Mouse (Mus musculus) limb, embryonic 15.5 days (tissue): Measurements from ENCODE around the gene Kbtbd2. TPM values are rescaled to one million over a fixed set of nuclear protein-coding genes. Genes with fewer than 3 reads are reported as not detected.

Experiments
- ATAC-seq: fragments of 200-750 bp; cut with Nextera tagmentation; 2 replicates; pipeline ENCODE4 v1.8.0; 2017; ENCODE audit warnings: low read depth, moderate TSS enrichment; ENCODE audit not compliant: insufficient number of reproducible peaks, low FRiP score, low TSS enrichment
- H3K27ac ChIP-seq: fragments of 300-500 bp; sonication (generic); 2 replicates; pipeline ENCODE4 v1.5.1; 2015; ENCODE audit warnings: moderate library complexity, mild to moderate bottlenecking, inconsistent platforms
- H3K27me3 ChIP-seq: fragments of 300-500 bp; sonication (generic); 2 replicates; pipeline ENCODE4 v1.6.1; 2015; ENCODE audit warnings: inconsistent platforms
- H3K36me3 ChIP-seq: fragments of 300-500 bp; sonication (generic); 2 replicates; pipeline ENCODE4 v1.6.1; 2015; ENCODE audit warnings: inconsistent platforms
- H3K4me1 ChIP-seq: fragments of 300-500 bp; sonication (generic); 2 replicates; pipeline ENCODE4 v1.6.1; 2015; ENCODE audit warnings: inconsistent platforms
- H3K4me2 ChIP-seq: fragments of 300-500 bp; sonication (generic); 2 replicates; pipeline ENCODE4 v1.6.1; 2015; ENCODE audit warnings: mild to moderate bottlenecking, inconsistent platforms
- H3K4me3 ChIP-seq: fragments of 300-500 bp; sonication (generic); 2 replicates; pipeline ENCODE4 v1.5.1; 2015; ENCODE audit warnings: mild to moderate bottlenecking, inconsistent platforms
- H3K9ac ChIP-seq: fragments of 300-500 bp; sonication (generic); 2 replicates; pipeline ENCODE4 v1.6.1; 2015; ENCODE audit warnings: inconsistent platforms
- H3K9me3 ChIP-seq: fragments of 300-500 bp; sonication (generic); 2 replicates; pipeline ENCODE4 v1.6.1; 2016; ENCODE audit warnings: inconsistent platforms
- WGBS: fragments of 180-500 bp; shearing (Covaris S2); methylation state at CpG from one replicate; pipeline ENCODE4 v1.1.7; 2015; 5-methylcytosine and 5-hydroxymethylcytosine counted together
- polyA plus RNA-seq: library from polyadenylated mRNA; unstranded; fragments of >200 nt; fragmentation: Nextera tagmentation; extraction: Ambion mirVana; gene quantifications from 2 replicates; pipeline ENCODE4 v1.2.1, GENCODE M21; 2015

The Kbtbd2 gene
- polyA plus RNA-seq, 1 experiment from 2014 or later: 25.5 TPM

DNA sequence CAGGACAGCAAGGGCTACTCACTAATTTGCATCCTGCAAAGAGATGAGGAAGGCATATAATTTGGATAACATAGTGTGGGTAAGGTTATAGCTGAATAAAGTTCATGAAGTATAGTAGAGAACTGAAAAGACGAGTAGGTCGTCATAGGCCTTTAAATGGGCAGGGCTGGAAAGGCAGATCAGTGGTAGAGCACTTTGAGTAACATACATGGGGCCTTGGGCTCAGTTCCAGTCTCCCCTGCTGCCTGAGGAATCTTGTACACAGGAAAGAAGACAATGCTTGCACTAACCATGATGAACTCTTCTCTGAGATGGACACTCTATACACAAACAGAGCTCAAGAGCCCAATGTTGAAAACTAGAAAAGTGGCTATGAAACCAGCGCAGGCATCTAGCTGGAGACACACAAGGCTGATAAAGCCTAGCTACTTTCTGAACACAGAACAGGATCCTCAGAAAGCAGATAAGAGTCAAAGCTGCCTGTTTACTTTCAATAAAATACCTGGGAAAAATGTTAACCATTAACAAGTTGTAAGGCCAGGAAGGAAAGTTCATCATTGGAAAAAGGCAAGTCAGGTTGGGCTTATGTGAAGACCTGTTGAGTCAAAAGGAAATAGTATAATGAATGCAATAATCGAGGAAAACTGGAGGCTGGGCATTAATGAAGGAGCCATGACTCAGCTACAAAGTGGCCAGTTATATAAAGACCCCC, 13.9 kb downstream of the Kbtbd2 start:
- Histone ChIP-seq H3K27me3 (no peaks in the 10 kb centered on the region), H3K9me3 (no peaks in the 10 kb centered on the region), H3K27ac (no peak overlapping the region), H3K4me1 (peaks cover 4% of the 10 kb centered on the region; the same call in 1 of the 2 replicates), H3K36me3 (peaks cover 42% of the 10 kb centered on the region), H3K9ac (no peak overlapping the region), H3K4me3 (no peak overlapping the region), H3K4me2 (no peak overlapping the region)
- 86% methylated on average over 4 of the region's 4 CpGs for WGBS
- ATAC-seq: no peak

DNA sequence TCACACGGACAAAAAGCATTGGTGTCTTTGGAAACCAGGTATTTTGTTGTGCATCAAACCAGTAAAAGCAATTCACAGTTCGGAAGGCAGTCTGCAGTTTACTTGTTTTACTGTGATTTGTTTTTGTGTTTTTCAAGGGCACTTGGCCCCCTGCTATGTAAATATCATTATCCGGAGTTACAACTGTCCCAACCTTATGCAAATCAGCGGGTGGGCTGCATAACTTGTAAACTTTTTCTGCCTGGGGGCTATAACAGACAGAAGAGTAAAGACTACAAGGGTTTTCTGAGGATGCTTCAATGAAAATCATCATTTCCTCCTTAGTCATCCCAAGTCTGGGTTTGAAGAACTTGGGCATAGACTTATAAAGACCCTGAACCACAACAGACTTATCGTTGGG, 18.0 kb downstream of the Kbtbd2 start:
- no peak overlapping the region for H3K4me3 ChIP-seq
- no peaks in the 10 kb centered on the region for H3K9me3 ChIP-seq
- H3K27me3 ChIP-seq: no peaks in the 10 kb centered on the region
- no peak overlapping the region for H3K27ac ChIP-seq
- no peak for ATAC-seq
- H3K36me3 ChIP-seq: peaks cover 49% of the 10 kb centered on the region
- WGBS: 93% methylated on average over 5 of the region's 5 CpGs
- H3K4me2 ChIP-seq: no peak overlapping the region
- H3K9ac ChIP-seq: no peak overlapping the region
- H3K4me1 ChIP-seq: no peaks in the 10 kb centered on the region

DNA sequence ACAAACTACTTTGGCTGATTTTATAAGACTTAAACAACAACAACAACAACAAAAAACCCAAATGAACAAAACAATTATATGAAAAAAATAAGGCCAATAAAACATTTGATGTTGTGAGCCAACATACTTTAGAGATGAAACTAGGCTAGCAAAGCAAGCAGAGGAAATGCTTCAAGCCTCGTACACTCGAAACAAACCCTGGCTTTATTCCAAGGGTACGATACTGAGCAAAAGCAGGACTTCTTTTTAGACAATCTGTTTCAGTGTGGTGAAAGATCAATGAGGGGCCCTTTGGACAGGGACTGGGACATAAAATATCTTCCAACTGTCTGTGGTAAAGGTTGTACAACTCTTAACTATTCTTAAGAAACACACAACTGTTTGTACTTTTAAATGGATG, 21.8 kb downstream of the Kbtbd2 start:
- ATAC-seq: no peak
- no peaks in the 10 kb centered on the region for H3K27me3 ChIP-seq
- no peaks in the 10 kb centered on the region for H3K9me3 ChIP-seq
- no peak overlapping the region for H3K9ac ChIP-seq
- H3K36me3 ChIP-seq: peaks cover 49% of the 10 kb centered on the region
- no peak overlapping the region for H3K4me2 ChIP-seq
- no peak overlapping the region for H3K4me3 ChIP-seq
- WGBS: 53% methylated on average over 3 of the region's 3 CpGs
- H3K4me1 ChIP-seq: no peaks in the 10 kb centered on the region
- H3K27ac ChIP-seq: no peak overlapping the region

DNA sequence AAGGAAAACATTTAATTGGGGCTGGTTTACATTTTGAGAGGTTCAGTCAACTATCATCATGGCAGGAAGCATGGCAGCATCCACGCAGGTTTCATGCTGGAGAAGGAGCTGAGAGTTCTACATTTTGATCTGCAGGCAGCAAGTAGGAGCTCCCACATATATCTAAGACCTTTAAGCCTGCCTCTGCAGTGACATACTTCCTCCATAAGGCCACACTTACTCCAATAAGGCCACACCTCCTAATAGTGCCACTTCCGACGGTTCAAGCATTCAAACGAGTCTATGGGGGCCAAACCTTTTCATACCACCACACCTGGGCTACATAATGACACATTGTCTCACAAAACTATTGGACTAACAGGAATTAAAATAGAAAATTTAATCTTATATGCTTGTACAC, 31.9 kb downstream of the Kbtbd2 start:
- no peak overlapping the region for H3K9ac ChIP-seq
- H3K27me3 ChIP-seq: no peaks in the 10 kb centered on the region
- 72% methylated on average over 4 of the region's 4 CpGs for WGBS
- H3K36me3 ChIP-seq: peaks cover 14% of the 10 kb centered on the region
- no peak overlapping the region for H3K4me2 ChIP-seq
- no peak for ATAC-seq
- no peak overlapping the region for H3K27ac ChIP-seq
- no peaks in the 10 kb centered on the region for H3K9me3 ChIP-seq
- H3K4me1 ChIP-seq: no peaks in the 10 kb centered on the region
- no peak overlapping the region for H3K4me3 ChIP-seq

DNA sequence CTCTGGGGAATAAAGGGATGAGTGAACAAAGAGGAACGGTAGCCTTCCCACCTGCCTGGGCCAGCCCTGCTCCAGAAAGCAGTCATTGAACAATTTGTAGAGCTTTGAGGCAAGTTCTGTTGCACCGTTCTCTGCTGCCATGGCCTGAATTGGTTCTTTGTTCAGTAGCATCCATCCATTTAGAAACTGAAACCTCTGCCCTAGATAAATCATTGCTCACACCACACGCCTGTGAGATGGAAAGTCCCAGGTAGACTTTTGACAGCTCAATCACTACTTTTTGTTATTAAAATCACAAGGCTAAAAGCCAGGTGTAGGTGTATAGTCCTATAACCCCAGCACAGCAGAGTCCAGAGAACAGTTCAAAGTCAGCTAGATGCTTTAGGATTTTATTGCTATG, 32.3 kb downstream of the Kbtbd2 start:
- Histone ChIP-seq H3K9ac (no peak overlapping the region), H3K4me2 (no peak overlapping the region), H3K4me3 (no peak overlapping the region), H3K36me3 (peaks cover 14% of the 10 kb centered on the region), H3K27me3 (no peaks in the 10 kb centered on the region), H3K27ac (no peak overlapping the region), H3K4me1 (no peaks in the 10 kb centered on the region), H3K9me3 (no peaks in the 10 kb centered on the region)
- WGBS: 79% methylated on average over 3 of the region's 3 CpGs
- no peak for ATAC-seq

DNA sequence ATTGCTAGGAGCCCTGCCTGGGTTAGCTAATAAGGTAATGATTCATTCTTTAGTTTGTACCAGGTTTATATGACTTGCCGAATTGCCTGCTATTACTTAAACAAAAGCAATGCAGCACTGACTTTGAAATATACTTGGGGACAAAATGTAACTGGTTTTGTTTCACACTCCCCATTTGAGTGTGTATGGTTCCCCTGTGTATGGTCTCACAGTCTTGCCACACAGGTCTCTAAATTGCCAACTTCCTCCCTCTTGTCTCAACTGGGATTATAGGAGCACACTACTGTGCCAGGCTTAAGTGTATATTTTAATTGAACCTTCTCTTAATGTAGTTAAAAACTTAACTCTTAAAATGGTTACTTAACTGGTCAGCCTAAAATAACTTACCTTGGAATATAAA, 38.3 kb downstream of the Kbtbd2 start:
- H3K4me3 ChIP-seq: no peak overlapping the region
- no peaks in the 10 kb centered on the region for H3K4me1 ChIP-seq
- H3K27me3 ChIP-seq: no peaks in the 10 kb centered on the region
- H3K9me3 ChIP-seq: no peaks in the 10 kb centered on the region
- WGBS: 90% methylated on average over 1 of the region's 1 CpGs
- no peak for ATAC-seq
- H3K36me3 ChIP-seq: peaks cover 54% of the 10 kb centered on the region
- no peak overlapping the region for H3K9ac ChIP-seq
- H3K27ac ChIP-seq: no peak overlapping the region
- H3K4me2 ChIP-seq: no peak overlapping the region

DNA sequence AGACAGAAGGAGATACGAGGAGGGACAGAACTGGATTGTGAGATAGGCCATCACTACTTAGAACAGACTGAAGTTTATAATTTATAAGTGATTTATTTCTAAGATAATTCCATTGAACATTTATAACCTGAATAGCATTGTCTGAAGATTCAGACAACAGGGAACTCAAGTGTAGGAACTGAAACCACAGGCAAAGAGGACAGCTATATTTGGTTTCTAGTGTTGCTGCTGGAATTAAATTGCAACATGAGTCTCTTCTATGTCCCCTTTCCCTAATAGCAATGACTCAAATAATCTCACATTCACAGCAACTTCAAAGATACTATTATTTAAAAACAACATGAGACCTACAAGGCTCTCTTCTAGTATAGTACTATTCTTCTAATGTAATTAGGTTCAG, 41.5 kb downstream of the Kbtbd2 start:
- Histone ChIP-seq H3K27me3 (no peaks in the 10 kb centered on the region), H3K4me1 (no peaks in the 10 kb centered on the region), H3K36me3 (peaks cover 51% of the 10 kb centered on the region), H3K9me3 (no peaks in the 10 kb centered on the region), H3K4me2 (no peak overlapping the region), H3K4me3 (no peak overlapping the region), H3K9ac (no peak overlapping the region), H3K27ac (no peak overlapping the region)
- ATAC-seq: no peak
- 87% methylated on average over 1 of the region's 1 CpGs for WGBS

DNA sequence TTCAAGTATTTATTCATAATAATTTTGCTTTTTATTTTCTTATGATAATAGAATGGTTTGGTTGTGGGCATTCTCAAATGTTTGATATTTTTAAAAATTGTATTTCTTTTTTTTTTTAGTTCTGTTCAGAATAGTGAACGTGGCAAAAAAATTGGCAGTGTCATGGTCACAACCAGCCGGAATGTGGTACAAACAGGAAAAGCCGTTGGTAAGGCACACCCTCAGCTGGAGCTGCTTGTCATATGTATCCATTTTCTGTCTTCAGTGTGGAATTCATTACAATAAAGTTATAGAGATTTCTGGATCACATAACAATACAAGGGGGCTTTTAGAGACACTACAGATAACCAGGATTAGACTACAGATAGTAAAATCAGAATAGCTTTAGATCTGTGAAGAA, 43.9 kb downstream of the Kbtbd2 start:
- H3K9me3 ChIP-seq: no peaks in the 10 kb centered on the region
- no peaks in the 10 kb centered on the region for H3K27me3 ChIP-seq
- ATAC-seq: no peak
- H3K9ac ChIP-seq: no peak overlapping the region
- no peak overlapping the region for H3K4me2 ChIP-seq
- H3K4me3 ChIP-seq: no peak overlapping the region
- no peaks in the 10 kb centered on the region for H3K4me1 ChIP-seq
- H3K36me3 ChIP-seq: peaks cover 43% of the 10 kb centered on the region
- WGBS: 83% methylated on average over 3 of the region's 3 CpGs
- no peak overlapping the region for H3K27ac ChIP-seq

DNA sequence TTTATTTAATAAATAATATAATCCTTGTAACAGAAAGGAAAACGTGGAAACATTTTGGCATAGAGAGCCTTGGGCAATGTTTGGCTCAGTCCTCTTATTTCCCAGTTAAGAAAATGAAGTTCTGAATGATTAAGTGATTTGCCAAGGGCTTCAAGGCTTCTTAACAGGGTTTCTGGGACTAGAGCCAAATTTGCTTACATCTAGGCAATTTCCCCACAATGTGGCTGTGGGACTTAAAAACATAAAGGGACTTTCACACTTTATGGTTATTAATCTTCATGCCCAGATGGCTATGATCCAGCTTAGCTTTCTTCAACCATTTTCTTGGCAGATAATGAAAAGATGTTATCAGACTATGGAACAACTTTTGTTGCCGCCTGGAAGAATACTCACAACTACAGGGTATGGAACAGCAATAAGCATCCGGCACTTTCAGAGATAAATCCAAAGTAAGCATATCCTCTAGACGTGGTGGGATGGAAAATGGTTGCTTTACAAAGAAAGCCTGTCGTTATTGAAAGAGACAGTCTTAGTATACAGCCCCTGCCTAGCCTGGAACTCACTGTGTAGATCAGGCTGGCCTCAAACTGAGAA, 51.6 kb downstream of the Kbtbd2 start:
- no peak for ATAC-seq
- Histone ChIP-seq H3K27ac (no peak overlapping the region), H3K4me3 (no peak overlapping the region), H3K27me3 (no peaks in the 10 kb centered on the region), H3K4me1 (no peaks in the 10 kb centered on the region), H3K4me2 (no peak overlapping the region), H3K36me3 (peaks cover 26% of the 10 kb centered on the region), H3K9me3 (no peaks in the 10 kb centered on the region), H3K9ac (no peak overlapping the region)
- 53% methylated on average over 5 of the region's 5 CpGs for WGBS

DNA sequence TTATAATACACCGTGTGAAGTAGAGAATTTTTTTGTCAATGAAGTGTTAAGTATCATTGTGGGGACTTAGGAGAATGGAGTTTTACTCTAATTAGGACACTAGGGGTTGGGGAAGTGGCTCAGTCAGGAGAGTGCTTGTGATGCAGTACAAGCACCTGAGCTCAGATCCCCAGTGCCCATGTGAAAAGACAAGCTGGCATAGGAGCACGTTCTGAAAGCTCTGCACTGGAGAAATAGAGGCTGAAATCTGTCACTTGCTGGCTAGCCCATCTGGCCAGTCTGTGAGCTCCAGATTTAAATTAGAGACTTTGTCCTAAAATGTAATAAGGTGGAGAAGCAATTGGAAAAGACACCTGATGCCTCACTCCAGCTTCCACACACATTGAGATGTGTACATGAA, 65.1 kb downstream of the Kbtbd2 start:
- no peak overlapping the region for H3K4me2 ChIP-seq
- no peaks in the 10 kb centered on the region for H3K4me1 ChIP-seq
- H3K27me3 ChIP-seq: no peaks in the 10 kb centered on the region
- H3K9me3 ChIP-seq: no peaks in the 10 kb centered on the region
- 84% methylated on average over 2 of the region's 2 CpGs for WGBS
- H3K36me3 ChIP-seq: peaks cover 46% of the 10 kb centered on the region
- ATAC-seq: no peak
- no peak overlapping the region for H3K4me3 ChIP-seq
- H3K9ac ChIP-seq: no peak overlapping the region
- no peak overlapping the region for H3K27ac ChIP-seq
